Mouse (Mus musculus) brain, embryonic 14.5 days (tissue): ENCODE data around the gene Maco1.

Experiments used
- CTCF ChIP-seq: fragments of 200-500 bp; IDR thresholded peaks from 2 replicates; pipeline ENCODE4 v1.5.1; 2012; ENCODE audit warnings: inconsistent platforms, mild to moderate bottlenecking, moderate library complexity, borderline replicate concordance; ENCODE audit not compliant: insufficient read depth, insufficient read length; ENCODE audit errors: extremely low read depth
- POLR2A ChIP-seq: fragments of 200-500 bp; IDR thresholded peaks from 2 replicates; pipeline ENCODE4 v1.6.1; 2012; ENCODE audit warnings: mild to moderate bottlenecking, inconsistent platforms, borderline replicate concordance; ENCODE audit not compliant: poor library complexity, insufficient read depth, insufficient read length, severe bottlenecking; ENCODE audit errors: extremely low read depth

DNA sequence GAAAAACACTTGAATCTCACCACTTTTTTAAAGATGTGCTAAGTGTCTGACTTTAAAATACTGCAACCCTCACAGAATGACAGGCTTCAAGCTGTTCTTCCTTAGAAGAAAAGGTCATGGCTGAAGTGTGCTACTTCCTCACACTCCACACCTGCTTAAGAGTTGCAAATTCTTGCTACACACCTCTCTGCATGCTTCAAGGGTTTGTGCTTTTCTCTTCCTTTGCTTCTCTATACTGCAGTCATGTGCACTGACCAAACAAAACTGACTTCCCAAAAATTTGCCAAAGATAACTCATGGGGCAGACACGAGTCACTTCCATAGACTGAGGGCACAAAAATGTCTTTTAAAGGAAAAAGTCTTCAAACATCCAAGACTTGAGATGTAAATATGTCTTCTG lies 14.9 kb downstream of the Maco1 start:
- TF ChIP-seq CTCF, result no peak
- TF ChIP-seq POLR2A, result no peak
